Mouse (Mus musculus) C2C12 (cell line): Measurements from ENCODE around the gene Arl6ip4. TPM values are rescaled to one million over a fixed set of nuclear protein-coding genes. Genes with fewer than 3 reads are reported as not detected.

Experiments used
- H3K27me3 ChIP-seq: one replicate; pipeline ENCODE4 v1.6.1; 2011; ENCODE audit not compliant: control insufficient read depth, insufficient read depth, insufficient read length
- H3K36me3 ChIP-seq: one replicate; pipeline ENCODE4 v1.6.1; 2011; ENCODE audit not compliant: control insufficient read depth, insufficient read depth
- H3K4me3 ChIP-seq: one replicate; pipeline ENCODE4 v1.5.1; 2011; ENCODE audit warnings: mild to moderate bottlenecking, control low read depth; ENCODE audit not compliant: poor library complexity, insufficient read depth, severe bottlenecking
- H3K79me2 ChIP-seq: one replicate; pipeline ENCODE4 v1.6.1; 2011; ENCODE audit not compliant: control insufficient read depth, insufficient read depth
- H3K79me3 ChIP-seq: one replicate; pipeline ENCODE4 v1.6.1; 2011; ENCODE audit warnings: low read depth, control low read depth
- H3ac ChIP-seq: one replicate; pipeline ENCODE3; 2011; ENCODE audit warnings: low read depth; ENCODE audit not compliant: control insufficient read depth, insufficient read length
- CEBPB ChIP-seq: IDR thresholded peaks from one replicate; pipeline ENCODE4 v1.6.1; 2011; ENCODE audit warnings: low read depth, mild to moderate bottlenecking, control low read depth, moderate library complexity
- CTCF ChIP-seq: IDR thresholded peaks from one replicate; pipeline ENCODE4 v1.5.1; 2011; ENCODE audit not compliant: control insufficient read depth, insufficient read depth, insufficient read length
- FOSL1 ChIP-seq: IDR thresholded peaks from one replicate; pipeline ENCODE4 v1.8.0; 2011; ENCODE audit warnings: mild to moderate bottlenecking, low read length; ENCODE audit not compliant: poor library complexity, insufficient read depth, severe bottlenecking
- MAX ChIP-seq: IDR thresholded peaks from one replicate; pipeline ENCODE4 v1.6.1; 2011; ENCODE audit warnings: mild to moderate bottlenecking, control low read depth
- MYOD1 ChIP-seq: IDR thresholded peaks from one replicate; pipeline ENCODE4 v1.6.1; 2011; ENCODE audit warnings: low read depth; ENCODE audit not compliant: control insufficient read depth, insufficient read length
- MYOG ChIP-seq: IDR thresholded peaks from one replicate; pipeline ENCODE4 v1.6.1; 2011; ENCODE audit not compliant: control insufficient read depth, insufficient read length; ENCODE audit errors: extremely low read depth
- USF1 ChIP-seq: IDR thresholded peaks from one replicate; pipeline ENCODE4 v1.6.1; 2011; ENCODE audit warnings: low read depth, mild to moderate bottlenecking, control low read depth, moderate library complexity
- polyA plus RNA-seq: library from polyadenylated mRNA; unstranded; fragments of >200 nt; fragmentation: generic; extraction: Trizol; gene quantifications from one replicate; pipeline ENCODE4 v1.2.1, GENCODE M21; 2012; ENCODE audit warnings: missing spikeins

Gene Arl6ip4
- polyA plus RNA-seq, 1 experiment, result 79.6 TPM

DNA sequence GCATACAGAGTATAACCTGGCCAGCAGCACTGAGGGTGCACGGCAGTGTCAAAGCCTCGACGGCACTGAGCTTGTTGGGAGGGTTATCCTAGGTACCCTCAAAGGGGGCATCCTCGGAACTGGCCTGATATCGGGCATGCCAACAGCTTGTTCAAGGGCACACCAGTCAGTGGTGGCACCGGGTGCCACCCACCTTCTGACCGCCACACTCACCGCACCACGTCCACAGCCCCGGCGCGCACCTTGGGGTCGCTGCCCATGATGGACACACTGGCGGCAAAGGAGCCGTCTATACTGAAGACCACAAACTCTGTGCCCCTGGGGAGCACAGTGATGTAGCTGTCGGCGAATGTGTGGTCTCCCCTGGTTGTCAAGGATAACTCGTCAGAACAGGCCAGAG lies 6.5 kb downstream of the Arl6ip4 start:
- H3K36me3 ChIP-seq, result peaks cover 9% of the 10 kb centered on the region
- H3ac ChIP-seq, result no peak overlapping the region
- no peaks in the 10 kb centered on the region for H3K79me3 ChIP-seq
- TF ChIP-seq CEBPB (no peak), USF1 (no peak), MYOG (no peak), FOSL1 (no peak), MYOD1 (no peak)
- no peak overlapping the region for H3K4me3 ChIP-seq
- H3K27me3 ChIP-seq, result no peaks in the 10 kb centered on the region
- H3K79me2 ChIP-seq, result peaks cover 12% of the 10 kb centered on the region

DNA sequence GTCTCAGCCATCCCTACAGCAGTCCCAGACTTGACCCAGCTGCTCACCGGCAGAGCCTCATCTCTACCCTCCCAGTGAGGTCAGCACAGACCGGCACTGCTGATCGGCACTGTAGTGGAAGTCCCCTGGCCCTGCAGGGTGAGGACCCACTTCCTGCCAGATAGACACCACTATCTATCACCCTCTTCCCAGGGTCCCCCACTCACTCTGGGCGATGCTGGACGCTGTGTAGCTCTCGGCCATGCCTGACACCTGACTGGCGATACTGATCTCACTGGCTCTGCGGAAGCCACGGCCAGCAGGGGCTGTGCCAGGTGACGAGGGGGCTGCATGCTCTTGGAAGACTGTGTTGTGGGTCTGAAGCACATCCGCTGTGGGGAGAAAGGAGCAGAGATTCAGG lies 9.2 kb downstream of the Arl6ip4 start:
- TF ChIP-seq CEBPB, result no peak
- no peak for TF ChIP-seq MYOG
- no peak for TF ChIP-seq CTCF
- no peak for TF ChIP-seq MAX
- no peak for TF ChIP-seq USF1
- no peak for TF ChIP-seq MYOD1
- TF ChIP-seq FOSL1, result no peak
- Histone ChIP-seq H3K4me3 (no peak overlapping the region), H3K79me2 (no peaks in the 10 kb centered on the region), H3K79me3 (no peaks in the 10 kb centered on the region), H3ac (no peak overlapping the region), H3K27me3 (no peaks in the 10 kb centered on the region), H3K36me3 (no peaks in the 10 kb centered on the region)

DNA sequence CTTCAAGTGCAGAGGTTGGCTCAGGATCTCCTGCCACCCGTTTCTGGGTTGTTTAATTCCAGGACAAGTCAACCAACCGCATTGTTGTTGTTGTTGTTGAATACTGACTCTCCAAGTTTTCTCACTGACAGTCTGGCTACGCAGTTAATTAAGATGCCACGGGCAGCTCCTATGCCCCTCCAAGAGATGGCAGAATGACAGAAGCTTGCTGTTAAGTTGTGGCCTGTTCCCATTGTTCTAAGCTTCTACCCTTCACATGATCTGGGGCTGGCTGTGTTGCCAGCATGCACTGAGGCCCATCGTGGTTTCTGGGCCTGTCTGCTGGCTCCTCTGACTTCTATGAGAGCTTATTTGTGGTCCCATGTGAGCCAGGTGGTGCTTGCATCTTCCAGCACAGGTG lies 18.4 kb downstream of the Arl6ip4 start:
- Histone ChIP-seq H3K36me3 (no peaks in the 10 kb centered on the region), H3K4me3 (no peak overlapping the region), H3ac (no peak overlapping the region), H3K27me3 (no peaks in the 10 kb centered on the region), H3K79me2 (no peaks in the 10 kb centered on the region), H3K79me3 (no peaks in the 10 kb centered on the region)
- TF ChIP-seq CEBPB, result no peak
- TF ChIP-seq MAX, result no peak
- TF ChIP-seq USF1, result no peak
- TF ChIP-seq FOSL1, result no peak
- no peak for TF ChIP-seq MYOG
- no peak for TF ChIP-seq MYOD1
- no peak for TF ChIP-seq CTCF

DNA sequence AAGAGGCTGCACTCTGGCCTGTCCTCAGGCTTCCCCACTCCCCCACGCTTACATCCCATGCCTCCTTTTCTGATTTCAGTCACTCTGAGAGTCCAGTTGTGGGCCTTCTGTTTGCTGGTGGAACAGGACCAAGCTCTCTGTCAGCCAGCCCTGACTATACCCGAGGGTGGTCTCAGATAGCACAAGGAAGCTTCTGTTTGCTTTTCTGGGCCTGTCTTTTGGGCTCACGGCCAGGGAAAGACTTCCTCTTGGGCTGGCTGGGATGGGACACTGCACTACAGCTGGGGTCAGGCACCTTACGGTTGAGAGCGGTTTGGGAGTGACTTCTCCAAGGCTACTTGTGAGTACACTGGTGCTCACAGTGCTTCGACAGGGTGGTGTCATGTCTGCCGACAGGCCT lies 22.2 kb downstream of the Arl6ip4 start:
- Histone ChIP-seq H3ac (no peak overlapping the region), H3K27me3 (no peaks in the 10 kb centered on the region), H3K36me3 (no peaks in the 10 kb centered on the region), H3K79me2 (no peaks in the 10 kb centered on the region), H3K79me3 (no peaks in the 10 kb centered on the region), H3K4me3 (no peak overlapping the region)
- no peak for TF ChIP-seq FOSL1
- no peak for TF ChIP-seq CEBPB
- no peak for TF ChIP-seq USF1

DNA sequence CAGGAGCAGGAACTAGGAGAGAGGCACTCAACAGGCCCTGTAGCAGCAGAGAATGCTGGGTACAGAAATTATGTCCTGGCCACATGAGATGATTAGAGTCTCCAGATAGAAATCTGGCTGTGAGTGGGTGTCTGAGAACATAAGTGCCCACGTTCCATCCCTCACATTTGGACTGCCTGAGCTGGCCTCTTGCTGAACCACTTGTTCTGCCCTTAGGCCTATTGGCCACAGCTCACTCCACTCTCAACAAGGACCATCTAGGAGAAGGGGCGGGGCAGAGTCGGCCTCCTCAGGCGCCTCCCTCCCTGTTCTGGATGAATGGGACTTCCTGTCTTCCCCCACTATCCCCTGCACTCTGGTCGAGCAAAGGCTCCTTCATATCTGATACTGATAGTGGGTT lies 33.1 kb downstream of the Arl6ip4 start:
- H3K4me3 ChIP-seq, result no peak overlapping the region
- no peaks in the 10 kb centered on the region for H3K79me3 ChIP-seq
- H3K36me3 ChIP-seq, result no peaks in the 10 kb centered on the region
- no peaks in the 10 kb centered on the region for H3K79me2 ChIP-seq
- no peak for TF ChIP-seq FOSL1
- TF ChIP-seq CEBPB, result no peak
- no peak for TF ChIP-seq CTCF
- no peak for TF ChIP-seq MYOG
- TF ChIP-seq USF1, result no peak
- no peak overlapping the region for H3ac ChIP-seq
- H3K27me3 ChIP-seq, result no peaks in the 10 kb centered on the region

DNA sequence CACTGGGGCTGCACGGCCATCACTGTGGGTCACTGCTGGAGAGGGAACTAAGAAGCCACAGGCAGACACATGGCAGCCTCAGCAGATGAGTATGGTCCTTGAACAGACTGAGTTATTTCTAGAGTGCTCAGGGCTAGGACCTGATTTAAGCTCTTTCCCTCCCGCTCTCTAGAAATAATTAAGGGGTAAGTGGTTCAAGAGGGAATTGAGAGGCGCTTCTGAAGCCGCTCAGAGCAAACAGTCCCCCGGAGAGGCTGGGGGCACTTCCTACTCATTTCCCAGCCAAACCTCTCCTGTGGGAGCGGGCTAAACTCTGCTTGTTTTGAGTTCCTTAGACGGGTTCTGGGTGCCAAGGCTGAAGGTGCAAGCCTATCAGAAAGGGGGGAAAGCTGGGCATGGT lies 35.0 kb downstream of the Arl6ip4 start:
- no peak overlapping the region for H3K4me3 ChIP-seq
- H3ac ChIP-seq, result no peak overlapping the region
- H3K79me2 ChIP-seq, result no peaks in the 10 kb centered on the region
- H3K27me3 ChIP-seq, result no peaks in the 10 kb centered on the region
- no peaks in the 10 kb centered on the region for H3K79me3 ChIP-seq
- TF ChIP-seq MYOD1 (no peak), FOSL1 (no peak), USF1 (no peak), CTCF (no peak), MAX (no peak)
- no peaks in the 10 kb centered on the region for H3K36me3 ChIP-seq
